Mouse (Mus musculus) bone marrow macrophage, adult 2 months (primary cell): ENCODE results near the gene Oxsr1. TPM values are rescaled to one million over a fixed set of nuclear protein-coding genes. Genes with fewer than 3 reads are reported as not detected.

ENCODE experiments used
- H3K27ac ChIP-seq: 2 replicates; pipeline ENCODE4 v1.5.1; 2012; ENCODE audit warnings: low read depth, low read length; ENCODE audit not compliant: insufficient read depth
- H3K4me1 ChIP-seq: 2 replicates; pipeline ENCODE4 v1.6.1; 2012; ENCODE audit warnings: low read length; ENCODE audit not compliant: control insufficient read depth, insufficient read depth
- H3K4me3 ChIP-seq: 2 replicates; pipeline ENCODE4 v1.5.1; 2012; ENCODE audit warnings: mild to moderate bottlenecking, low read length, moderate library complexity; ENCODE audit not compliant: insufficient read depth
- CTCF ChIP-seq: IDR thresholded peaks from 2 replicates; pipeline ENCODE4 v1.5.1; 2012; ENCODE audit warnings: low read depth, mild to moderate bottlenecking, low read length, moderate library complexity
- POLR2A ChIP-seq: IDR thresholded peaks from 2 replicates; pipeline ENCODE4 v1.6.1; 2012; ENCODE audit warnings: mild to moderate bottlenecking, low read depth, low read length, borderline replicate concordance
- polyA plus RNA-seq: library from polyadenylated mRNA; stranded (reverse); fragments of >200 nt; gene quantifications from 2 replicates; pipeline ENCODE4 v1.2.4, GENCODE M21; 2012; ENCODE audit not compliant: missing spikeins, insufficient read depth, insufficient read length

Gene Oxsr1
- polyA plus RNA-seq, 1 experiment = 29.2 TPM

DNA sequence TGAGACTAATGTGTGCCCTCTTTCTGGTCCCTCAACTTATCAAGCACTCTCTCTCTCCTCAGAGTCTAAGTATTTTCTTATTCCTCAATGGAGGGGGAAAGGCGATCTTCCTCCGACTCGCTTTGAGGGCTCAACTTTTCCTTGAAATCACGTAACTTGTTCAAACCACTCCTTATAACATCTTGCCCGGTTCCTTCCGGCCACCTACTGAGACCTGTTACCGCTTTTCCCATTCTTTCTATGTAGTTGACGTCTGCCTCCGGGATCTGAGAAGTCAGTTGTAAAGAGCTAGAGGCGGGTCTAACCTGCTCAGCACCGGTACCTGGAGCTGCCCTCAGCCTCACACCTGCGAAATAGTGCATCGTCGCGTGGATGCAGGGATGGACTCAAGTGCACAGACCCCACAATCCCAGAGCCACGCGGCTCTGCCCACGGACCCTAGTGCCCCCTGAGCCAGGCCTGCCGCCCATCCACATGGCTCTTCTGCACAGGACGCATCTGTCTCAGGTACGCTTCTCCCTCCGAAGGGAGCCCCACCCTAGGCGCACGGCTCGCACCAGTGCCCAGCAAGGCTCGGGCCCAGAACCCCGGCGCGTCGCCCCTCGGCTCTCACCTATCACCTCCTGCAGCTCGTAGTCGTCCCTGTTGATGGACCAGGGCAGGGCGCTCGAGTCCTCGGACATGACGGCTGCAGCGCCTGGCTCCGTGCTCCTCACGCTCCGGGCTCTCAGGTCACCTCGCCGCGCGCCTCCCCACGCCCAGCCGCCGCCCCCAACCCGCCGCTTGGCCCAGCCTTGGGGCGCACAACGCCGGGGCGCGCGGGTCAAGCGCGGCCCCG lies 616 bp downstream of the Oxsr1 start:
- H3K4me1 ChIP-seq = peaks cover 16% of the 10 kb centered on the region
- peak overlapping the region; percentile 76 for H3K4me3 ChIP-seq
- peak overlapping the region; percentile 92 for H3K27ac ChIP-seq
- TF ChIP-seq CTCF = no peak
- no peak for TF ChIP-seq POLR2A

DNA sequence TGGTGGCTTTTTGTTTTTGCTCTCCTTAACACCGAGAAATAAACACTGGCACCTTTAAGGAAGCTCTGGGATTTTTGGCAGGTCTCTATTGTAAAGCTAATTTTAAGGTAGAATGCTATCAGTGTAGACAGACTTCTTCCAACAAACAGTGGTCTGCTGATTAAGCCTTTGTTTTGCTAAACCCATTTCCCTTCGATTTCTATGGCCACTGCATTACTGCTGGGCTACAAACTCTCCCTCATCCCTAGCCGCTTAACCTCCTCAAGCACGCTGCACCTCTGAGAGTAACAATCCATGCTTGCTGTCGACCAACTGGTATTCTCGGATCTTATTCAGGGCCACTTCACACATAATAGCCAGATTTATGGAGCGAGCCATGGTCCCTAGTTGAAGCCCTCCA lies 1.3 kb downstream of the Oxsr1 start:
- Histone ChIP-seq H3K4me1 (peaks cover 11% of the 10 kb centered on the region), H3K4me3 (peak overlapping the region; percentile 76), H3K27ac (no peak overlapping the region)
- TF ChIP-seq CTCF (no peak), POLR2A (no peak)

DNA sequence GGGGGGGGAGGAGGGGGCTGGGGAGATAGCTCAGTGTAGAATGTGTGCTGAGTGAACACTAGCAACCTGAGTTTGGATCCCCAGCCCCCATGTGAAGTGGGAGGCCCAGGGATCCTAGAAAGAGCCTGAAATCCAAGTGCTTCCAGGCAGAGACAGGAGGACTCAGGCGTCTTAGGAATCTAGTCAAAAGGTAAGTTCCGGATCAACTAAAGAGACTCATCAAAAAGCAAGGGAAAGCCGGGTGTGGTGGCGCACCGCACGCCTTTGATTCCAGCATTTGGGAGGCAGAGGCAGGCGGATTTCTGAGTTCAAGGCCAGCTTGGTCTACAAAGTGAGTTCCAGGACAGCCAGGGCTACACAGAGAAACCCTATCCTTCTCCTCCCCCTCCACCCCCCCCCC lies 1.8 kb downstream of the Oxsr1 start:
- Histone ChIP-seq H3K4me3 (no peak overlapping the region), H3K27ac (no peak overlapping the region), H3K4me1 (peaks cover 11% of the 10 kb centered on the region)
- TF ChIP-seq CTCF (no peak), POLR2A (no peak)

DNA sequence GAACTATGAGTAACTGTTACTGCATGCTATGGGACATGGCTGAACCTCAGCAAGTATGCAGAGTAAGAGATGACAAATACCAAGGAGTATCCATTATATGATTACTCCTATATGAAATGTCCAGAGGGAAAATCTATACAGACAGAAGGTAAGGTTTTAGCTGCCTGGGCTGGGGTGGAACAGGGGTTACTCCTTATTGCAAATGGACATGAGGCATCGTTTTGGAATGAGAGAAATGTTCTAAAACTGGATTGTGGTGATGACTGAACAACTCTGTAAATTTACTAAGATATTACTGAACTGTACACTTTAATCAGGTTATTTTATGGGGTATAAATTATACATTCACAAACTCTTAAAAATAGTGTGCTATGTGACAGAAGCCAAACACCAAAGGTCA lies 3.3 kb downstream of the Oxsr1 start:
- Histone ChIP-seq H3K4me3 (no peak overlapping the region), H3K4me1 (peaks cover 7% of the 10 kb centered on the region), H3K27ac (no peak overlapping the region)
- TF ChIP-seq CTCF = no peak
- TF ChIP-seq POLR2A = no peak

DNA sequence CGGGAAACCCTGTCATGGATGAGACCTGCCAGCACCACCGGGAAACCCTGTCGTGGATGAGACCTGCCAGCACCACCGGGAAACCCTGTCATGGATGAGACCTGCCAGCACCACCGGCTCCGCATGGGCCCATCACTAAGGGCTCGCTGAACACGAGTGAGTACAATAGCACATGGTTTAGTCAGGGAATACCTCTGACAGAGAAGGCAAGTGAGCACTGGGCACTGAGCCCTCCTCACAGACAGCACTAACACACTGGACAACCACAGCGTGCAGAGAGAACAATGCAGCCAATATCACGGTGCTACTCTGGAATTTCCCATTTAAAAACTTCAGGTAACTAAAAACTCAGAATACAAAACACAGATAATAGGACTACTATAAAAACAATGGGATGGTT lies 9.1 kb downstream of the Oxsr1 start:
- H3K4me3 ChIP-seq = no peak overlapping the region
- TF ChIP-seq POLR2A (no peak), CTCF (no peak)
- peaks cover 3% of the 10 kb centered on the region; the same call in 1 of the 2 replicates for H3K4me1 ChIP-seq
- no peak overlapping the region for H3K27ac ChIP-seq

DNA sequence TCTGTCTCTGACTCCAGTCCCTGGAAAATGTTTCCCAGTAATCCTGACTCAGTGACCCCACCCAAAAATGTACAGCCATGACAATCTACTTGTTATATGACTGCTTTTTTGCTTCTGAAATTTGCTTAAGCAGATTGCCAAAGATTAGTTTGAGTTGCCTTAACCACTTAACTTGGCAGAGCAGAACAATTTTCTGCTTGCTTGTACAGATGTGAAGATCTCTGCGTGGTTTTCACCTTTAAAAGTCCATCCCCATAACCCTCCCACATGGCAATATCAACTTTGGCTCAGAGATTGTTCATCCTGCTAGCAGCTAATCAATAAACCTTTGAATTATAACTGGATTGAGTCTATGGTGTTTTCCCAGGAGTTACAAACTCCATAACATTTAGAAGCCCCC lies 13.2 kb downstream of the Oxsr1 start:
- Histone ChIP-seq H3K4me1 (no peaks in the 10 kb centered on the region), H3K4me3 (no peak overlapping the region), H3K27ac (no peak overlapping the region)
- TF ChIP-seq CTCF (no peak), POLR2A (no peak)

DNA sequence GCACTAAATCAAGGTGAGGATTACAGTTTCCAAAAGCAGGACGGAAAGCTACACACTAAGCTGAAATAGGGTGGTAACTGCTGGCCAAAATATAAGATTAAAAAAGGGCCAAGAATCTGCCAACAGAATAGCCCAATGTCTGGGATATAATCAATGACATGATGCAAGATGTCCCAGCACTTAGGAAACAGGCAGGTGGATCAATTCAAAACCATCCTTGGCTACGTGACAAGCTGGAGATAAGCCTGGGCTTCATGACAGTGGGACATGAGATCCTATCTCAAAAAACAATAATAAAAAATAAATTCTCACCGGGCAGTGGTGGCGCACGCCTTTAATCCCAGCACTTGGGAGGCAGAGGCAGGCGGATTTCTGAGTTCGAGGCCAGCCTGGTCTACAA lies 16.4 kb downstream of the Oxsr1 start:
- TF ChIP-seq POLR2A (no peak), CTCF (no peak)
- Histone ChIP-seq H3K4me1 (no peaks in the 10 kb centered on the region), H3K4me3 (no peak overlapping the region), H3K27ac (no peak overlapping the region)

DNA sequence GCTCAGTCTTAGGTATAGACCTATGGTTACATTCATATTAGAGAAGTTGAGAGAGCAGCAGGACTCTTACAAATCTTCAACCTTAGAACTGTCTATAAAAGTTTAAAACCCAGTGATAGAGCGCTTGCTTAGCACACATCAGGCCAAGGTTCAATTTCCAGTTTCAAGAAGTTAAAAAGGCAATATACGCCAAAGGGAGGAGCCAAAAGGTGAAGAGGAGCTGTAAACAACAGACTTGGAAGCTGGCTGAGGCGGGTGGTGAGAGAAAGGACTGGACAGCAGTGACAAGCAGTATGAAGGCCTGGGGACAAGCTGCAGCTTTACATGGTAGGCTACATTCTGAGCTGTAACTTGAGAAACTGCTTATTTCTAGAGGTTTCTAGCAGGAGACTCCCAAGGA lies 23.7 kb downstream of the Oxsr1 start:
- no peak overlapping the region for H3K4me3 ChIP-seq
- no peaks in the 10 kb centered on the region for H3K4me1 ChIP-seq
- no peak overlapping the region for H3K27ac ChIP-seq
- TF ChIP-seq CTCF (no peak), POLR2A (no peak)

DNA sequence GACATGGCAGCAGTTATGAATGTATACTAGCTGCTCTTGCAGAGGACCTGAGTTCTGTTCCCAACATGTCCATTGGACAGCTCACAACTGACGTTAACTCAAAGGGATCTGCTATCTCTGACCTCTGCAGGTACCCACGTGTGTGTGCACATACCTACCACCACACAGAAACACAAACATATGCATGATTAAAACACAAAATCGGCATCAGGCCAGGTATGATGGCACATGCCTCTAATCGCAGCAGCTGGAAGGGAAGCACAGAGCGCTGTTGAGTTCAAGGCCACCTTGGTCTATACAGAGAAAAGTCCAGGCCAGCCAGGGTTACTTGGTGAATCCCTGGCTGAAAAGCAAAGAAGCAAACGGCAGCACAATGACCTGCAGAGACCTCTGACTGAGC lies 24.5 kb downstream of the Oxsr1 start:
- Histone ChIP-seq H3K4me3 (no peak overlapping the region), H3K27ac (no peak overlapping the region), H3K4me1 (no peaks in the 10 kb centered on the region)
- no peak for TF ChIP-seq CTCF
- TF ChIP-seq POLR2A = no peak

DNA sequence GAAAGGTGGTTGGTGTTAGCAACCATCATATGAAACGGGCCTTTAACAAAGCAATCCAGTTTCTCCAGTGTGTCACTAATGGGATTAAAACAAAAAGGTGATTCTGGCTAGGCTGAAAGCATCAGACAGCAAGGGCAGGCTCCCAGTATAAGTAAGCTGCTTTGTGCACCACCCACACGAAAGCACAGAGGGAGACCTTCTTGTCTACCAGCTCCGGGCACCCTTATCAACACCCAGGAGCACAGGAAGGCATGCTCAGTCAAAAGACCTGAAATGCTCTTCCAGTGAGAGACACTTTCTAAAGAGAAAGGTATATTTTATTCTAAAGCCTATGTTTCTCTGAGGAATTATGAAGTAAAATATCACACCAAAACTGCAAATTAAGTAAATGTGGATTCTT lies 31.4 kb downstream of the Oxsr1 start:
- H3K4me3 ChIP-seq = no peak overlapping the region
- no peaks in the 10 kb centered on the region for H3K4me1 ChIP-seq
- no peak overlapping the region for H3K27ac ChIP-seq
- TF ChIP-seq CTCF (no peak), POLR2A (no peak)
